Mouse (Mus musculus): ENCODE measurements around the gene Gucy1b2. TPM values are rescaled to one million over a fixed set of nuclear protein-coding genes. Genes with fewer than 3 reads are reported as not detected.

Gucy1b2 gene
- total RNA-seq, 2 experiments from 2014 or later: 0.39 to 0.55 TPM

- intact Hi-C loops (cut with DNase I): loop anchor here (10.0 kb wide), 1 partner anchor 168 kb away; no protein-coding TSS in a partner anchor
- no peak for DNase-seq (ENCODE audit: extremely low spot score in 1 of 2, low spot score in 2 of 2)
Measured at GRCm38 (mm10) chr14:62453276-62453675, 2.8 kb downstream of the Gucy1b2 start.

GRCm38 (mm10) chr14:62450706-62451105 lies 5.4 kb downstream of the Gucy1b2 start:
- DNase-seq (ENCODE audit: extremely low spot score in 1 of 2, low spot score in 2 of 2): no peak
- intact Hi-C loops (cut with DNase I): loop anchor here (10.0 kb wide), 1 partner anchor 166 kb away; no protein-coding TSS in a partner anchor

- intact Hi-C loops (cut with DNase I): no loop called here
- DNase-seq (ENCODE audit: extremely low spot score in 1 of 2, low spot score in 2 of 2): no peak
Measured at GRCm38 (mm10) chr14:62447214-62447548, 8.9 kb downstream of the Gucy1b2 start.

GRCm38 (mm10) chr14:62446385-62447213 lies 9.5 kb downstream of the Gucy1b2 start:
- intact Hi-C loops (cut with DNase I): no loop called here
- no peak for DNase-seq (ENCODE audit: extremely low spot score in 1 of 2, low spot score in 2 of 2)

- intact Hi-C loops (cut with DNase I): no loop called here
- no peak for DNase-seq (ENCODE audit: extremely low spot score in 1 of 2, low spot score in 2 of 2)
Measured at GRCm38 (mm10) chr14:62443840-62444430, 12.2 kb downstream of the Gucy1b2 start.

GRCm38 (mm10) chr14:62442971-62443370 lies 13.1 kb downstream of the Gucy1b2 start:
- DNase-seq (ENCODE audit: extremely low spot score in 1 of 2, low spot score in 2 of 2): no peak
- intact Hi-C loops (cut with DNase I): no loop called here

GRCm38 (mm10) chr14:62440036-62440435 lies 16.1 kb downstream of the Gucy1b2 start:
- no peak for DNase-seq (ENCODE audit: extremely low spot score in 1 of 2, low spot score in 2 of 2)
- intact Hi-C loops (cut with DNase I): no loop called here

- no peak for DNase-seq (ENCODE audit: extremely low spot score in 1 of 2, low spot score in 2 of 2)
- intact Hi-C loops (cut with DNase I): no loop called here
Measured at GRCm38 (mm10) chr14:62438236-62438635, 17.9 kb downstream of the Gucy1b2 start.

- intact Hi-C loops (cut with DNase I): no loop called here
- no peak for DNase-seq (ENCODE audit: extremely low spot score in 1 of 2, low spot score in 2 of 2)
Measured at GRCm38 (mm10) chr14:62437806-62438205, 18.3 kb downstream of the Gucy1b2 start.

- no peak for DNase-seq (ENCODE audit: extremely low spot score in 1 of 2, low spot score in 2 of 2)
- intact Hi-C loops (cut with DNase I): no loop called here
Measured at GRCm38 (mm10) chr14:62425277-62425691, 30.8 kb downstream of the Gucy1b2 start.

- intact Hi-C loops (cut with DNase I): no loop called here
- DNase-seq (ENCODE audit: extremely low spot score in 1 of 2, low spot score in 2 of 2): no peak
Measured at GRCm38 (mm10) chr14:62422265-62422664, 33.8 kb downstream of the Gucy1b2 start.

- DNase-seq (ENCODE audit: extremely low spot score in 1 of 2, low spot score in 2 of 2): no peak
- intact Hi-C loops (cut with DNase I): no loop called here
Measured at GRCm38 (mm10) chr14:62417501-62417900, 38.6 kb downstream of the Gucy1b2 start.

- intact Hi-C loops (cut with DNase I): no loop called here
- DNase-seq (ENCODE audit: extremely low spot score in 1 of 2, low spot score in 2 of 2): peak; percentile 51 to 70
Measured at GRCm38 (mm10) chr14:62416742-62417134, 39.4 kb downstream of the Gucy1b2 start.

- intact Hi-C loops (cut with DNase I): no loop called here
- peak; percentile 30 to 71 for DNase-seq (ENCODE audit: extremely low spot score in 1 of 2, low spot score in 2 of 2)
Measured at GRCm38 (mm10) chr14:62416007-62416741, 39.9 kb downstream of the Gucy1b2 start.

GRCm38 (mm10) chr14:62395346-62395745 lies 60.7 kb downstream of the Gucy1b2 start:
- intact Hi-C loops (cut with DNase I): no loop called here

GRCm38 (mm10) chr14:62392754-62393153 lies 63.3 kb downstream of the Gucy1b2 start:
- intact Hi-C loops (cut with DNase I): no loop called here
- DNase-seq (ENCODE audit: extremely low spot score in 1 of 2, low spot score in 2 of 2): no peak

More at GRCm38 (mm10) chr14:62395346-62395745, 60.7 kb downstream of the Gucy1b2 start:
- DNase-seq (ENCODE audit: extremely low spot score in 1 of 2, low spot score in 2 of 2): no peak

GRCm38 (mm10) chr14:62389729-62390536 lies 66.2 kb downstream of the Gucy1b2 start:
- peak in 1 of 2 experiments; percentile 57 for DNase-seq (ENCODE audit: extremely low spot score in 1 of 2, low spot score in 2 of 2)
- intact Hi-C loops (cut with DNase I): no loop called here

GRCm38 (mm10) chr14:62389064-62389728 lies 66.9 kb downstream of the Gucy1b2 start:
- intact Hi-C loops (cut with DNase I): no loop called here
- DNase-seq (ENCODE audit: extremely low spot score in 1 of 2, low spot score in 2 of 2): peak; percentile 36 to 48

Measured in left cerebral cortex, postnatal 10 days (tissue).